Mouse (Mus musculus) limb, embryonic 12.5 days (tissue): ENCODE data around the gene Nkx1-2. TPM values are rescaled to one million over a fixed set of nuclear protein-coding genes. Genes with fewer than 3 reads are reported as not detected.

Experiments used
- ATAC-seq: fragments of 200-750 bp; cut with Nextera tagmentation; 2 replicates; pipeline ENCODE4 v1.8.0; 2017; ENCODE audit warnings: low read depth, moderate TSS enrichment; ENCODE audit not compliant: insufficient number of reproducible peaks, insufficient read depth, low FRiP score, low TSS enrichment
- H3K27ac ChIP-seq: fragments of 300-500 bp; sonication (generic); 2 replicates; pipeline ENCODE4 v1.5.1; 2016; ENCODE audit warnings: mild to moderate bottlenecking, moderate library complexity
- H3K27me3 ChIP-seq: fragments of 300-500 bp; sonication (generic); 2 replicates; pipeline ENCODE4 v1.6.1; 2016; ENCODE audit warnings: mild to moderate bottlenecking, moderate library complexity
- H3K36me3 ChIP-seq: fragments of 300-500 bp; sonication (generic); 2 replicates; pipeline ENCODE4 v1.6.1; 2016; ENCODE audit warnings: mild to moderate bottlenecking, moderate library complexity
- H3K4me1 ChIP-seq: fragments of 300-500 bp; sonication (generic); replicated peaks from 2 replicates; pipeline ENCODE4 v1.6.1; 2016
- H3K4me2 ChIP-seq: fragments of 300-500 bp; sonication (generic); 2 replicates; pipeline ENCODE4 v1.6.1; 2016; ENCODE audit warnings: mild to moderate bottlenecking, moderate library complexity
- H3K4me3 ChIP-seq: fragments of 300-500 bp; sonication (generic); replicated peaks from 2 replicates; pipeline ENCODE4 v1.5.1; 2016; ENCODE audit warnings: mild to moderate bottlenecking
- H3K9ac ChIP-seq: fragments of 300-500 bp; sonication (generic); replicated peaks from 2 replicates; pipeline ENCODE4 v1.6.1; 2016; ENCODE audit warnings: mild to moderate bottlenecking, moderate library complexity
- H3K9me3 ChIP-seq: fragments of 300-500 bp; sonication (generic); 2 replicates; pipeline ENCODE4 v1.6.1; 2016; ENCODE audit warnings: mild to moderate bottlenecking, moderate library complexity
- WGBS: fragments of 180-500 bp; shearing (Covaris S2); methylation state at CpG from one replicate; pipeline ENCODE4 v1.1.7; 2016; 5-methylcytosine and 5-hydroxymethylcytosine counted together
- polyA plus RNA-seq: library from polyadenylated mRNA; unstranded; fragments of >200 nt; fragmentation: Nextera tagmentation; extraction: Ambion mirVana; gene quantifications from 2 replicates; pipeline ENCODE4 v1.2.1, GENCODE M21; 2016

Gene Nkx1-2
- polyA plus RNA-seq, 1 experiment from 2014 or later: not detected

- Histone ChIP-seq H3K27me3 (peaks cover 84% of the 10 kb centered on the region), H3K36me3 (no peaks in the 10 kb centered on the region), H3K4me1 (peaks cover 40% of the 10 kb centered on the region), H3K27ac (no peak overlapping the region), H3K4me3 (no peak overlapping the region), H3K4me2 (no peak overlapping the region), H3K9ac (no peak overlapping the region), H3K9me3 (no peaks in the 10 kb centered on the region)
- 18% methylated on average over 8 of the region's 8 CpGs for WGBS
- no peak for ATAC-seq
These were observed 1.5 kb upstream of the Nkx1-2 start for GRCm38 (mm10) chr7:132600926-132601325.

GRCm38 (mm10) chr7:132600026-132600425 lies 589 bp upstream of the Nkx1-2 start:
- Histone ChIP-seq H3K4me3 (peak overlapping the region; percentile 43), H3K4me2 (peak overlapping the region; percentile 92), H3K4me1 (peaks cover 40% of the 10 kb centered on the region), H3K36me3 (no peaks in the 10 kb centered on the region), H3K9ac (peak overlapping the region; percentile 49), H3K27ac (no peak overlapping the region), H3K27me3 (peaks cover 86% of the 10 kb centered on the region), H3K9me3 (no peaks in the 10 kb centered on the region)
- ATAC-seq: no peak
- 2% methylated on average over 9 of the region's 9 CpGs for WGBS

DNA sequence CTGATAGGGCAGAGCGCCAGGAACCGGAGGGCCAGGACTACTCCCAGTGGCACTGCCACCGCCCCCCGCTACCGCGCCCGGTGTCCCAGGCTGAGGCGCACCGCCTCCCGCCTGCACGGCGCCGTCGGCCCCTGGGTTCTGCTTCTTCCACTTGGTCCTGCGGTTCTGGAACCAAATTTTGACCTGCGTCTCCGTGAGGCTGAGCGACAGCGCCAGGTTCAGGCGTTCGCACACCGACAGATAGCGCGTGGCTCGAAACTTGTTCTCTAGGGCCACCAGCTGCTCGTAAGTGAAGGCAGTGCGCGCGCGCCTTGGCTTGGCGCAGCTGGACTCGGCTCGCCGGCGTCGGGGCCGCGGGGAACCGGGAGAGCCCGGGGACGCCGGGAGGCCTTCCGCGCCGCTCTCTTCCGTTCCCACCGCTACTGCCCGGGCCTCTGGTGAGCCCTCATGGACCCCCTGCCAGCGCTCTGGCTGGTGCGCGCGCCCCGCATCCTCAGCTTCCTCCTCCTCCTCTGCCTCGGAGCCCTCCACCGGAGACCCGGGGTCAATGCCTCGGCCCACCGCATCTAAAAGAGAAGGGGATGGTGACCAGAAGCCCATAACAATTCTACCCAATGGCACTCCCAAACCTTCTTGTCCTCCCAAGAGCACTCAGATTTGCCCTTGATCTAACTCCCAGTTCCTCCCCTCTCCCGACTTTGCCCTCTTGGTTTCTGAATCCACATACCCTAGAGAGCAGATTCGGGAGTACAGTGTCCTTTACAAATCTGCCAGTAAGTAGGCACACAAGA lies 2.0 kb downstream of the Nkx1-2 start:
- WGBS: under 1% methylated on average over 56 of the region's 60 CpGs
- H3K9ac ChIP-seq: peak overlapping the region; percentile 48; the same call in 1 of the 2 replicates
- no peak for ATAC-seq

GRCm38 (mm10) chr7:132596557-132597250 lies 2.7 kb downstream of the Nkx1-2 start:
- no peaks in the 10 kb centered on the region for H3K9me3 ChIP-seq
- 8% methylated on average over 26 of the region's 26 CpGs for WGBS
- ATAC-seq: no peak
- peak overlapping the region; percentile 48; the same call in 1 of the 2 replicates for H3K9ac ChIP-seq
- H3K4me1 ChIP-seq: peaks cover 40% of the 10 kb centered on the region
- peaks cover 74% of the 10 kb centered on the region for H3K27me3 ChIP-seq
- peak overlapping the region; percentile 51 for H3K4me3 ChIP-seq
- no peaks in the 10 kb centered on the region for H3K36me3 ChIP-seq
- no peak overlapping the region for H3K27ac ChIP-seq
- peak overlapping the region; percentile 89 for H3K4me2 ChIP-seq

More for the DNA sequence above, 2.0 kb downstream of the Nkx1-2 start:
- Histone ChIP-seq H3K27ac (no peak overlapping the region), H3K4me2 (peak overlapping the region; percentile 89), H3K9me3 (no peaks in the 10 kb centered on the region), H3K27me3 (peaks cover 81% of the 10 kb centered on the region), H3K4me3 (peak overlapping the region; percentile 51), H3K36me3 (no peaks in the 10 kb centered on the region), H3K4me1 (peaks cover 40% of the 10 kb centered on the region)

DNA sequence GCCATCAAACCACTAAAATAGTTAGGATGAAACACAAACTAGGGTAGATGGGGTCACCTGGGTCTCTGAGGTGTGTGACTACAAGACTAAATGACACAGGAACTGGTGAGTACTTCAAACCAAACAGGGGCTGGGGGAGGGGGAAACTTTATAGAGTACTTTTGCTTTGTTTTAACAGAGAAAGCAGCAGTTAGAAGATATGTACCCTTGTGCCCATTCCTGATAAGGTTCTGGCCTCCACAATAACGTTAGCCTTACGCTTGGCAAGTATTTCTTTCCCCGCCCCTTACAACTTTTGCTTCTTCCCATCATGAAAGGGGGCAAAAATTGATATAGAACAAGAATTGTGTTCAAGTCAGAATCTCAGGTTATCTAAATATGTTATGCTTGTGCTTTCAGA lies 3.6 kb downstream of the Nkx1-2 start:
- no peak overlapping the region for H3K9ac ChIP-seq
- H3K36me3 ChIP-seq: no peaks in the 10 kb centered on the region
- no peaks in the 10 kb centered on the region for H3K9me3 ChIP-seq
- peaks cover 65% of the 10 kb centered on the region for H3K27me3 ChIP-seq
- H3K4me2 ChIP-seq: no peak overlapping the region
- ATAC-seq: no peak
- H3K27ac ChIP-seq: no peak overlapping the region
- H3K4me3 ChIP-seq: no peak overlapping the region
- H3K4me1 ChIP-seq: peaks cover 37% of the 10 kb centered on the region
- 85% methylated on average over 3 of the region's 3 CpGs for WGBS

DNA sequence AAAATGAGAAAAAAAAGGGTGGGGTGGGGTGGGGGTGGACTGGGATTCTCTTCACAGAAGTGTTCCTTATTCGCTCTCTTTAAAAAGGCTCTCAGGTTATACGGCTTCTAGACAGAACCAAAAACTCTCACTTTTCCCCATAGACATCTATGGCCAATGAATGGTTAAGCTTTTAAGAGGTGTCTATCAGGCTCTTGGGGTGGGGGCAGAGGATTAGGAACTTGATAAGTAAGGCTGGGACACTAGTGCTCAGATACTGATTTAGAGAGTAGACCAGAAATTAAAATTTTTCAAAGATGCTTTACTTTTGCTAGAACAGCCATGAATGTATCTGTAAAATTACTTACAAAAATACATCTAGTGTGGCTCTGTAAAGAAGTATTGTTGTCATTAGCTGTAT lies 5.1 kb downstream of the Nkx1-2 start:
- Histone ChIP-seq H3K4me2 (no peak overlapping the region), H3K27ac (no peak overlapping the region), H3K36me3 (no peaks in the 10 kb centered on the region), H3K4me1 (peaks cover 22% of the 10 kb centered on the region), H3K9ac (no peak overlapping the region), H3K27me3 (peaks cover 50% of the 10 kb centered on the region), H3K4me3 (no peak overlapping the region), H3K9me3 (no peaks in the 10 kb centered on the region)
- 84% methylated on average over 2 of the region's 2 CpGs for WGBS
- no peak for ATAC-seq

- Histone ChIP-seq H3K4me2 (no peak overlapping the region), H3K27ac (no peak overlapping the region), H3K36me3 (no peaks in the 10 kb centered on the region), H3K4me1 (peaks cover 17% of the 10 kb centered on the region), H3K9ac (no peak overlapping the region), H3K9me3 (no peaks in the 10 kb centered on the region), H3K27me3 (peaks cover 44% of the 10 kb centered on the region), H3K4me3 (no peak overlapping the region)
- ATAC-seq: no peak
- 51% methylated on average over 2 of the region's 2 CpGs for WGBS
These were observed 5.7 kb downstream of the Nkx1-2 start for GRCm38 (mm10) chr7:132593762-132594161.

DNA sequence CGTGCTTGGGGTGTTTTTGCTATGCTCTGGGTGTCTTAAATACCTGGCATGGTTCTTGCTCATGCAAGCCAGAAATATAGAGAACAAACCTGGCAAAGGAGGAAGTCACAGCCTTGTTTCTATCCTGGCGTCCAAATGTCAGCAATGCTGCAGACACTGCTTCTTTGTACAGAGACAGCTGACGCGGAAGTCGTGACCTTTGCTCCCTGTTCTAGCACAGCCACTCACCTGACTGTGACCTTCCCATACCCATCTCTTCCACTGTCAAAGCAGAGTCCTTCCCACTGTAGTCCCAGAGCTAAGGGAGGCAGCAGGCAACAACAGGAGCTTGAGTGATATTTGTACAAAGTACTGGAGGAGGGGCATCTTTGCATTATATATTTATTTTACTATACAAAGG lies 9.8 kb downstream of the Nkx1-2 start:
- 57% methylated on average over 5 of the region's 5 CpGs for WGBS

DNA sequence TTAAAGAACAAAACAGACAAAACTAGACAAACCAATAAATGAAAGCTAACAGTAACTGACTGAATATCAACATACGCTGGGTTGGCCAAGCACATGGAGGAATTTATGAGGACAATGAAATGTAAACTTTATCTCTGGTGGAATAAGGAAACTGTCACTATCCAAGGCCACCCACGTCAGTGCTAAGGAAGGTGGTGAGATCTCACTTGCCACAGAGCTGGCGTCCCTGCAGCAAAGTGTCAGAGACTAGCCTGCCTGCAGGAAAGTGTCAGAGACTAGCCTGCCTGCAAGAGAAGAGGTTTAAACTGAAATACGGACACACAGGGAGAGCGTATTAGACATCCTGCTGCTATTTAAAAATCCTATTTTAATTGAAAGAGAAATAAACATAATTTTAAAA lies 12.3 kb downstream of the Nkx1-2 start:
- H3K9me3 ChIP-seq: no peaks in the 10 kb centered on the region
- 63% methylated on average over 5 of the region's 5 CpGs for WGBS
- H3K27ac ChIP-seq: no peak overlapping the region
- no peak overlapping the region for H3K9ac ChIP-seq
- no peak overlapping the region for H3K4me2 ChIP-seq
- no peaks in the 10 kb centered on the region; the same call in 1 of the 2 replicates for H3K27me3 ChIP-seq
- no peaks in the 10 kb centered on the region for H3K36me3 ChIP-seq
- H3K4me3 ChIP-seq: no peak overlapping the region
- ATAC-seq: no peak
- no peaks in the 10 kb centered on the region for H3K4me1 ChIP-seq

More for the DNA sequence above, 9.8 kb downstream of the Nkx1-2 start:
- ATAC-seq: no peak
- no peak overlapping the region for H3K4me2 ChIP-seq
- no peak overlapping the region for H3K27ac ChIP-seq
- H3K4me3 ChIP-seq: no peak overlapping the region
- no peaks in the 10 kb centered on the region for H3K4me1 ChIP-seq
- peaks cover 6% of the 10 kb centered on the region; the same call in 1 of the 2 replicates for H3K27me3 ChIP-seq
- H3K9ac ChIP-seq: no peak overlapping the region
- H3K9me3 ChIP-seq: no peaks in the 10 kb centered on the region
- no peaks in the 10 kb centered on the region for H3K36me3 ChIP-seq

DNA sequence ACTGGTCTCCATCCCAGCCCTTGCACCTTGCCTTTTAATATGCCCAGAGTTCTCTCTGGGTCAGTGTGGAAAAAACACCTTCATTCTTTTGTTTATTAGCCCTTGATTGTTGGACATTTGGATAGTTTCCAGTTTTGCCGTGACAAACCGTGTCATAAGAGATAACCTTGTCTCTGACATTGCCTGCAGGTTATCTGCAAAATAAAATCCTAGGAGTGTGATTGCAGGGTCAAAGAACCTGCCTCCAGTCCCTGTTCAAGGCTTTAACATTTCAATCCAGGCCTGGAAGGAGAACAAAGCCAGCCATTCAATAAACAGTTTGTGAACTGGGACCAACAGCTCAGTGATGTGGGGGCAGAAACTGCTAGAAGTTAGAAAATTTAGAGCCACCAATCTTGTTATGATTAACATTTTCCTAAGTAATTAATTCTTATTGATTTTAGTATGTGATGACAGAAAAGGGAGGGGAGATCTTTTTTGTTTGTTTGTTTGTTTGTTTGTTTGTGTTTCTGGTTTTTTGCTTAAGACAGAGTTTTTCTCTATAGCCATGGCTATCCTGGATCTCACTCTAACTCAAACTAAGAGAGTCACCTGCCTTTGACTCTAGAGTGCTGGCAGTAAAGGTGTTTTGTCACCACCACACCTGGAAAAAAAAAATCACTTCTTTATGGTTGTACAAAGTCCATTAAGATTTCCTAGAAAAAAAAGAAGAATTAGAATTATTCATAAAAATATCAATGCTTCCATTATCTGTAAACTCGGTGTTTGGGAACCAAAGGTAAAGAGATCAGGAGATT lies 13.5 kb downstream of the Nkx1-2 start:
- H3K9ac ChIP-seq: no peak overlapping the region
- no peak overlapping the region for H3K4me2 ChIP-seq
- H3K9me3 ChIP-seq: no peaks in the 10 kb centered on the region
- H3K36me3 ChIP-seq: no peaks in the 10 kb centered on the region
- no peaks in the 10 kb centered on the region for H3K4me1 ChIP-seq
- no peak for ATAC-seq
- no peak overlapping the region for H3K4me3 ChIP-seq
- H3K27ac ChIP-seq: no peak overlapping the region
- WGBS: 68% methylated on average over 3 of the region's 3 CpGs
- no peaks in the 10 kb centered on the region; the same call in 1 of the 2 replicates for H3K27me3 ChIP-seq

GRCm38 (mm10) chr7:132581441-132581840 lies 18.0 kb downstream of the Nkx1-2 start:
- no peak for ATAC-seq
- H3K9ac ChIP-seq: no peak overlapping the region
- peaks cover 3% of the 10 kb centered on the region; the same call in 1 of the 2 replicates for H3K4me1 ChIP-seq
- peaks cover 3% of the 10 kb centered on the region; the same call in 1 of the 2 replicates for H3K9me3 ChIP-seq
- H3K27ac ChIP-seq: no peak overlapping the region
- H3K27me3 ChIP-seq: no peaks in the 10 kb centered on the region
- 92% methylated on average over 2 of the region's 2 CpGs for WGBS
- no peak overlapping the region for H3K4me2 ChIP-seq
- H3K36me3 ChIP-seq: no peaks in the 10 kb centered on the region
- H3K4me3 ChIP-seq: no peak overlapping the region
